8 mouse cellular contexts compared by ENCODE assay signal in genomic region chr11:6654903-6655302, GRCm38 (mm10). TPM values are rescaled to one million over a fixed set of nuclear protein-coding genes. Genes with fewer than 3 reads are reported as not detected.
DNase-seq lines count a peak whose midpoint lies in the region; ATAC-seq and TF ChIP-seq lines count a peak whose summit lies in the region.

No protein-coding gene starts in this region.

- no peak overlapping the region for H3K9ac ChIP-seq in heart, embryonic 15.5 days
- no peak overlapping the region for H3K9ac ChIP-seq in liver, embryonic 14.5 days (replicated peaks)
- no peak overlapping the region for H3K9ac ChIP-seq in neural tube, embryonic 15.5 days (replicated peaks)

- H3K4me2 ChIP-seq in heart, embryonic 15.5 days: no peak overlapping the region
- H3K4me2 ChIP-seq in liver, embryonic 14.5 days (ENCODE audit: low read depth): no peak overlapping the region
- no peak overlapping the region for H3K4me2 ChIP-seq in neural tube, embryonic 15.5 days

- ATAC-seq in heart, embryonic 15.5 days (replicated peaks; ENCODE audit: insufficient number of reproducible peaks, insufficient read depth, low FRiP score, low read depth): peak; percentile 23; the same call in 1 of the 2 replicates
- ATAC-seq in liver, embryonic 14.5 days (ENCODE audit: insufficient read depth): 0 out of 2 replicates have a peak, but pooled peaks have one; percentile 31
- peak; percentile 53; the same call in 1 of the 2 replicates for ATAC-seq in neural tube, embryonic 15.5 days (ENCODE audit: low FRiP score)

- peak; percentile 87 for DNase-seq in CD4-positive helper T cell, adult 2 months (ENCODE audit: low read depth, low spot score)
- DNase-seq in adrenal gland, adult 2 months: peak; percentile 67
- DNase-seq in embryo, embryonic 11 days: peak; percentile 93
- peak; percentile 74 to 96 for DNase-seq in kidney, postnatal 25 days
- peak; percentile 55 to 67 (median 56) for DNase-seq in liver, embryonic 14.5 days (ENCODE audit: low read depth in 3 of 3, low spot score in 3 of 3)
- peak; percentile 83 for DNase-seq in thymus, adult 2 months

- 2% methylated on average over 2 of the region's 2 CpGs for WGBS in heart, embryonic 15.5 days
- WGBS in liver, embryonic 14.5 days (ENCODE audit: insufficient replicate concordance): 2% methylated on average over 2 of the region's 2 CpGs
- WGBS in neural tube, embryonic 15.5 days: 3% methylated on average over 2 of the region's 2 CpGs
- WGBS in thymus, adult 2 months: 3% methylated on average over 2 of the region's 2 CpGs

- no peaks in the 10 kb centered on the region for H3K9me3 ChIP-seq in heart, embryonic 15.5 days (replicated peaks)
- no peaks in the 10 kb centered on the region for H3K9me3 ChIP-seq in liver, embryonic 14.5 days (ENCODE audit: control insufficient read depth, low read length)
- H3K9me3 ChIP-seq in neural tube, embryonic 15.5 days (replicated peaks): no peaks in the 10 kb centered on the region

- H3K4me3 ChIP-seq in heart, embryonic 15.5 days: no peak overlapping the region
- no peak overlapping the region for H3K4me3 ChIP-seq in liver, embryonic 14.5 days (ENCODE audit: insufficient read depth in 1 of 2, low read depth in 2 of 2, low read length in 2 of 2)
- no peak overlapping the region for H3K4me3 ChIP-seq in neural tube, embryonic 15.5 days (replicated peaks)
- H3K4me3 ChIP-seq in thymus, adult 2 months (ENCODE audit: control insufficient read depth, insufficient read depth, low read length): no peak overlapping the region

- H3K27me3 ChIP-seq in heart, embryonic 15.5 days: peaks cover 18% of the 10 kb centered on the region
- H3K27me3 ChIP-seq in liver, embryonic 14.5 days (ENCODE audit: control insufficient read depth, insufficient read depth, low read length): no peaks in the 10 kb centered on the region
- H3K27me3 ChIP-seq in neural tube, embryonic 15.5 days (replicated peaks): peaks cover 4% of the 10 kb centered on the region
- H3K27me3 ChIP-seq in thymus, adult 2 months (ENCODE audit: control insufficient read depth, insufficient read depth, low read length): no peaks in the 10 kb centered on the region

- TF ChIP-seq CTCF in liver, embryonic 14.5 days (IDR thresholded peaks at IDR 0.05; ENCODE audit: low read depth): peak; percentile 84
- no peak for TF ChIP-seq CTCF in thymus, adult 2 months (IDR thresholded peaks at IDR 0.05; ENCODE audit: borderline replicate concordance, control insufficient read depth, extremely low read depth, insufficient read depth, low read length, poor library complexity)

- peaks cover 7% of the 10 kb centered on the region for H3K4me1 ChIP-seq in heart, embryonic 15.5 days (replicated peaks)
- no peaks in the 10 kb centered on the region for H3K4me1 ChIP-seq in liver, embryonic 14.5 days (replicated peaks; ENCODE audit: control insufficient read depth in 2 of 2, insufficient read depth in 2 of 2, low read length in 1 of 2)
- peaks cover 10% of the 10 kb centered on the region for H3K4me1 ChIP-seq in neural tube, embryonic 15.5 days
- peaks cover 7% of the 10 kb centered on the region for H3K4me1 ChIP-seq in thymus, adult 2 months (replicated peaks; ENCODE audit: control insufficient read depth, insufficient read depth, low read length)

- TF ChIP-seq EP300 in liver, embryonic 14.5 days (IDR thresholded peaks at IDR 0.05; ENCODE audit: low read depth): no peak

- no peak for TF ChIP-seq POLR2A in thymus, adult 2 months (IDR thresholded peaks at IDR 0.05; ENCODE audit: control insufficient read depth, extremely low read depth, insufficient read depth, low read length, poor library complexity)

- no peak overlapping the region for H3K27ac ChIP-seq in heart, embryonic 15.5 days
- no peak overlapping the region for H3K27ac ChIP-seq in liver, embryonic 14.5 days
- H3K27ac ChIP-seq in neural tube, embryonic 15.5 days (replicated peaks): no peak overlapping the region
- H3K27ac ChIP-seq in thymus, adult 2 months (ENCODE audit: control insufficient read depth, insufficient read depth, low read length): no peak overlapping the region

- no peaks in the 10 kb centered on the region for H3K36me3 ChIP-seq in heart, embryonic 15.5 days
- H3K36me3 ChIP-seq in liver, embryonic 14.5 days (replicated peaks; ENCODE audit: control insufficient read depth, insufficient read depth, low read depth): no peaks in the 10 kb centered on the region
- H3K36me3 ChIP-seq in neural tube, embryonic 15.5 days: no peaks in the 10 kb centered on the region
- H3K36me3 ChIP-seq in thymus, adult 2 months (ENCODE audit: control insufficient read depth, insufficient read depth, low read length): no peaks in the 10 kb centered on the region

RNA-seq across cellular contexts. Expression of gene Ramp3, which starts 3.4 kb away (rescaled TPM):
- total RNA-seq in adrenal gland, adult 2 months (2021): 10 to 100 TPM; 15.9 to 21.7 TPM
- polyA plus RNA-seq in adrenal gland, adult 2 months (2012; rRNA removed): 25.3 and 30.7 TPM in 2 replicates
- 2.6 and 4.0 TPM in 2 replicates for polyA plus RNA-seq in heart, embryonic 15.5 days (2015; fragmentation: Nextera tagmentation; extraction: Ambion mirVana)
- 0.04 and 0.14 TPM in 2 replicates for polyA plus RNA-seq in liver, embryonic 14.5 days (2012; rRNA removed)
- polyA plus RNA-seq in liver, embryonic 14.5 days (2014; fragmentation: Nextera tagmentation; extraction: Ambion mirVana): not detected in 2 replicates
- 29.9 and 32.1 TPM in 2 replicates for polyA plus RNA-seq in neural tube, embryonic 15.5 days (2015; fragmentation: Nextera tagmentation; extraction: Ambion mirVana)
- 7.8 and 9.0 TPM in 2 replicates for polyA plus RNA-seq in thymus, adult 2 months (2012; rRNA removed)

RNA-seq across cellular contexts. Expression of gene Wap, which starts 16.5 kb away (rescaled TPM):
- total RNA-seq in adrenal gland, adult 2 months (2021): not detected
- polyA plus RNA-seq in adrenal gland, adult 2 months (2012; rRNA removed): not detected in 2 replicates
- polyA plus RNA-seq in heart, embryonic 15.5 days (2015; fragmentation: Nextera tagmentation; extraction: Ambion mirVana): not detected in 2 replicates
- polyA plus RNA-seq in liver, embryonic 14.5 days (2012; rRNA removed): not detected in 2 replicates
- polyA plus RNA-seq in liver, embryonic 14.5 days (2014; fragmentation: Nextera tagmentation; extraction: Ambion mirVana): not detected in 2 replicates
- not detected in 2 replicates for polyA plus RNA-seq in neural tube, embryonic 15.5 days (2015; fragmentation: Nextera tagmentation; extraction: Ambion mirVana)
- polyA plus RNA-seq in thymus, adult 2 months (2012; rRNA removed): 0.56 and 1.2 TPM in 2 replicates

RNA-seq across cellular contexts. Expression of gene Tbrg4, which starts 29.0 kb away (rescaled TPM):
- 10 to 100 TPM; 68.2 to 82.2 TPM for total RNA-seq in adrenal gland, adult 2 months (2021)
- 91.3 and 92.6 TPM in 2 replicates for polyA plus RNA-seq in adrenal gland, adult 2 months (2012; rRNA removed)
- 38.8 and 48.5 TPM in 2 replicates for polyA plus RNA-seq in heart, embryonic 15.5 days (2015; fragmentation: Nextera tagmentation; extraction: Ambion mirVana)
- 55.1 and 63.6 TPM in 2 replicates for polyA plus RNA-seq in liver, embryonic 14.5 days (2012; rRNA removed)
- polyA plus RNA-seq in liver, embryonic 14.5 days (2014; fragmentation: Nextera tagmentation; extraction: Ambion mirVana): 27.7 and 30.4 TPM in 2 replicates
- 34.2 and 39.9 TPM in 2 replicates for polyA plus RNA-seq in neural tube, embryonic 15.5 days (2015; fragmentation: Nextera tagmentation; extraction: Ambion mirVana)
- 190 and 191 TPM in 2 replicates for polyA plus RNA-seq in thymus, adult 2 months (2012; rRNA removed)

RNA-seq across cellular contexts. Expression of gene Nacad, which starts 49.0 kb away (rescaled TPM):
- 1 to 10 TPM; 1.6 to 2.2 TPM for total RNA-seq in adrenal gland, adult 2 months (2021)
- 1.2 and 2.2 TPM in 2 replicates for polyA plus RNA-seq in adrenal gland, adult 2 months (2012; rRNA removed)
- polyA plus RNA-seq in heart, embryonic 15.5 days (2015; fragmentation: Nextera tagmentation; extraction: Ambion mirVana): 1.1 and 3.3 TPM in 2 replicates
- 2.3 and 4.0 TPM in 2 replicates for polyA plus RNA-seq in liver, embryonic 14.5 days (2012; rRNA removed)
- 6.2 and 6.4 TPM in 2 replicates for polyA plus RNA-seq in liver, embryonic 14.5 days (2014; fragmentation: Nextera tagmentation; extraction: Ambion mirVana)
- polyA plus RNA-seq in neural tube, embryonic 15.5 days (2015; fragmentation: Nextera tagmentation; extraction: Ambion mirVana): 66.7 and 78.2 TPM in 2 replicates
- 0.33 and 0.36 TPM in 2 replicates for polyA plus RNA-seq in thymus, adult 2 months (2012; rRNA removed)
